Mouse (Mus musculus) heart, adult 2 months (tissue): ENCODE data around the gene Fhl3. TPM values are rescaled to one million over a fixed set of nuclear protein-coding genes. Genes with fewer than 3 reads are reported as not detected.

Experiments used
- DNase-seq, 2 experiments: peaks; one replicate each; pipeline ENCODE4 v3.0.0; 2021
- H3K27ac ChIP-seq: fragments of 200-600 bp; 2 replicates; pipeline ENCODE4 v1.8.1; 2022
- H3K27me3 ChIP-seq: fragments of 200-500 bp; 2 replicates; pipeline ENCODE4 v1.6.1; 2012; ENCODE audit warnings: mild to moderate bottlenecking, low read length, inconsistent platforms, mixed read lengths; ENCODE audit not compliant: control insufficient read depth, insufficient read depth
- H3K36me3 ChIP-seq: fragments of 200-500 bp; 2 replicates; pipeline ENCODE4 v1.6.1; 2012; ENCODE audit warnings: low read length, inconsistent platforms; ENCODE audit not compliant: control insufficient read depth, insufficient read depth
- H3K4me1 ChIP-seq: fragments of 200-500 bp; 2 replicates; pipeline ENCODE4 v1.6.1; 2011; ENCODE audit warnings: low read length; ENCODE audit not compliant: control insufficient read depth, insufficient read depth
- H3K4me3 ChIP-seq: fragments of 200-600 bp; 2 replicates; pipeline ENCODE4 v1.8.1; 2022
- H3K79me2 ChIP-seq: fragments of 200-500 bp; replicated peaks from 2 replicates; pipeline ENCODE4 v1.6.1; 2012; ENCODE audit warnings: mild to moderate bottlenecking, inconsistent platforms, low read length, moderate library complexity, mixed read lengths; ENCODE audit not compliant: control insufficient read depth, insufficient read depth
- H3K9ac ChIP-seq: fragments of 200-500 bp; 2 replicates; pipeline ENCODE4 v1.6.1; 2012; ENCODE audit warnings: low read depth, mild to moderate bottlenecking, control low read depth, inconsistent platforms, low read length, mixed read lengths
- CTCF ChIP-seq: fragments of 200-600 bp; IDR thresholded peaks from 2 replicates; pipeline ENCODE4 v1.8.1; 2022; ENCODE audit warnings: antibody characterized with exemption, mild to moderate bottlenecking, moderate library complexity
- EP300 ChIP-seq: fragments of 200-500 bp; IDR thresholded peaks from 2 replicates; pipeline ENCODE4 v1.6.1; 2011; ENCODE audit warnings: low read depth, low read length, control low read depth; ENCODE audit not compliant: insufficient read depth
- POLR2A ChIP-seq: fragments of 200-500 bp; IDR thresholded peaks from 2 replicates; pipeline ENCODE4 v1.6.1; 2011; ENCODE audit warnings: mild to moderate bottlenecking, low read depth, low read length, control low read depth; ENCODE audit not compliant: insufficient read depth
- WGBS: fragments of 180-500 bp; shearing (Covaris S2); methylation state at CpG from one replicate; pipeline ENCODE4 v1.1.7; 2018; 5-methylcytosine and 5-hydroxymethylcytosine counted together
- intact Hi-C: fragments of 180-260 bp; cut with DNase I; formaldehyde crosslinking; loops from one replicate; pipeline ENCODE4 v1.15.1; 2025
- polyA plus RNA-seq: library from polyadenylated mRNA; depleted of rRNA; stranded (reverse); fragments of >200 nt; gene quantifications from 2 replicates; pipeline ENCODE4 v1.2.3, GENCODE M21; 2012
- total RNA-seq, 2 experiments: library from RNA; stranded (reverse); gene quantifications; 2 replicates each; pipeline ENCODE4 v1.2.3; 2021

Fhl3 gene
- total and polyA plus RNA-seq, 3 experiments, result 7.8 to 17.9 (median 11.5) TPM

- 0 out of 2 replicates have a peak overlapping the region, but pooled peaks have one; percentile 14 for H3K4me3 ChIP-seq
- H3K79me2 ChIP-seq, result no peaks in the 10 kb centered on the region
- H3K27ac ChIP-seq, result no peak overlapping the region
- peaks cover 33% of the 10 kb centered on the region for H3K27me3 ChIP-seq
- intact Hi-C loops, result no loop called here
- peak; percentile 14 to 44 for DNase-seq
- TF ChIP-seq CTCF (no peak), EP300 (no peak), POLR2A (no peak)
- no peak overlapping the region for H3K9ac ChIP-seq
- H3K4me1 ChIP-seq, result no peaks in the 10 kb centered on the region; the same call in none of the 2 replicates
- H3K36me3 ChIP-seq, result no peaks in the 10 kb centered on the region
- WGBS, result 4% methylated on average over 39 of the region's 39 CpGs
Measured at GRCm38 (mm10) chr4:124658412-124658851, 42.1 kb upstream of the Fhl3 start.

- Histone ChIP-seq H3K36me3 (no peaks in the 10 kb centered on the region), H3K27me3 (peaks cover 33% of the 10 kb centered on the region), H3K4me3 (peak overlapping the region; percentile 34), H3K9ac (no peak overlapping the region), H3K4me1 (no peaks in the 10 kb centered on the region; the same call in none of the 2 replicates), H3K27ac (no peak overlapping the region), H3K79me2 (no peaks in the 10 kb centered on the region)
- DNase-seq, result peak; percentile 18 to 43
- WGBS, result 6% methylated on average over 68 of the region's 68 CpGs
- intact Hi-C loops, result no loop called here
- TF ChIP-seq CTCF (no peak), EP300 (no peak), POLR2A (no peak)
Measured at GRCm38 (mm10) chr4:124659251-124660217, 41.0 kb upstream of the Fhl3 start.

- no peak for DNase-seq
- Histone ChIP-seq H3K9ac (no peak overlapping the region), H3K27ac (no peak overlapping the region), H3K4me1 (no peaks in the 10 kb centered on the region; the same call in none of the 2 replicates), H3K36me3 (no peaks in the 10 kb centered on the region), H3K4me3 (no peak overlapping the region), H3K79me2 (no peaks in the 10 kb centered on the region), H3K27me3 (peaks cover 33% of the 10 kb centered on the region)
- WGBS, result 58% methylated on average over 3 of the region's 3 CpGs
- intact Hi-C loops, result no loop called here
- TF ChIP-seq EP300, result no peak
- no peak for TF ChIP-seq CTCF
- no peak for TF ChIP-seq POLR2A
Measured at GRCm38 (mm10) chr4:124660603-124661002, 39.9 kb upstream of the Fhl3 start.

GRCm38 (mm10) chr4:124663034-124663433 lies 37.5 kb upstream of the Fhl3 start:
- H3K4me1 ChIP-seq, result no peaks in the 10 kb centered on the region; the same call in none of the 2 replicates
- DNase-seq, result no peak
- 32% methylated on average over 3 of the region's 3 CpGs for WGBS
- intact Hi-C loops, result no loop called here
- H3K79me2 ChIP-seq, result no peaks in the 10 kb centered on the region
- H3K9ac ChIP-seq, result no peak overlapping the region
- peaks cover 26% of the 10 kb centered on the region for H3K27me3 ChIP-seq
- no peak overlapping the region for H3K27ac ChIP-seq
- H3K4me3 ChIP-seq, result no peak overlapping the region
- no peaks in the 10 kb centered on the region for H3K36me3 ChIP-seq
- TF ChIP-seq EP300, result no peak
- TF ChIP-seq CTCF, result peak; percentile 63

GRCm38 (mm10) chr4:124664185-124664584 lies 36.3 kb upstream of the Fhl3 start:
- Histone ChIP-seq H3K4me1 (no peaks in the 10 kb centered on the region; the same call in 1 of the 2 replicates), H3K27ac (no peak overlapping the region), H3K36me3 (no peaks in the 10 kb centered on the region), H3K79me2 (no peaks in the 10 kb centered on the region), H3K9ac (no peak overlapping the region), H3K27me3 (peaks cover 15% of the 10 kb centered on the region), H3K4me3 (no peak overlapping the region)
- WGBS, result 77% methylated on average over 9 of the region's 9 CpGs
- DNase-seq, result no peak
- intact Hi-C loops, result no loop called here
- no peak for TF ChIP-seq EP300
- no peak for TF ChIP-seq CTCF
- TF ChIP-seq POLR2A, result no peak

GRCm38 (mm10) chr4:124664604-124665003 lies 35.9 kb upstream of the Fhl3 start:
- no peak for TF ChIP-seq POLR2A
- TF ChIP-seq CTCF, result no peak
- TF ChIP-seq EP300, result no peak
- H3K36me3 ChIP-seq, result no peaks in the 10 kb centered on the region
- no peak for DNase-seq
- H3K27me3 ChIP-seq, result peaks cover 12% of the 10 kb centered on the region
- no peak overlapping the region for H3K9ac ChIP-seq
- WGBS, result 61% methylated on average over 15 of the region's 15 CpGs
- no peak overlapping the region for H3K4me3 ChIP-seq
- intact Hi-C loops, result no loop called here
- no peaks in the 10 kb centered on the region for H3K79me2 ChIP-seq
- H3K4me1 ChIP-seq, result no peaks in the 10 kb centered on the region; the same call in 1 of the 2 replicates
- H3K27ac ChIP-seq, result no peak overlapping the region
